Mouse (Mus musculus): ENCODE measurements around the gene Trhr2.

- TF ChIP-seq POLR2A (IDR thresholded peaks at IDR 0.05; ENCODE audit: borderline replicate concordance, extremely low read depth, low read depth, low read length): no peak
- no peak for TF ChIP-seq CTCF (IDR thresholded peaks at IDR 0.05; ENCODE audit: insufficient read depth, low read length)
Measured at GRCm38 (mm10) chr8:122317918-122318475, 42.5 kb downstream of the Trhr2 start.
